Mouse (Mus musculus): ENCODE data around the gene Elmo2. TPM values are rescaled to one million over a fixed set of nuclear protein-coding genes. Genes with fewer than 3 reads are reported as not detected.

Elmo2 gene
- polyA plus RNA-seq, 1 experiment from 2014 or later = 109 TPM

GRCm38 (mm10) chr2:165320531-165321150 is 5.6 kb downstream of the Elmo2 start:
- peaks cover 66% of the 10 kb centered on the region for H3K4me1 ChIP-seq (ENCODE audit: control insufficient read depth, insufficient read depth, low read length)
- no peak overlapping the region for H3K4me3 ChIP-seq (replicated peaks; ENCODE audit: low read depth, low read length)
- no peak overlapping the region for H3K9ac ChIP-seq (replicated peaks; ENCODE audit: low read length)
- no peaks in the 10 kb centered on the region for H3K9me3 ChIP-seq (ENCODE audit: control insufficient read depth, low read length)
- WGBS = 70% methylated on average over 12 of the region's 12 CpGs
- H3K27ac ChIP-seq (replicated peaks; ENCODE audit: low read depth, low read length) = no peak overlapping the region
- H3K36me3 ChIP-seq (ENCODE audit: control insufficient read depth, insufficient read depth, low read length) = no peaks in the 10 kb centered on the region; the same call in 1 of the 2 replicates
- H3K4me2 ChIP-seq (ENCODE audit: low read length) = no peak overlapping the region
- ATAC-seq (ENCODE audit: low FRiP score, low TSS enrichment) (no peak), DNase-seq (no peak)
- H3K27me3 ChIP-seq (ENCODE audit: control insufficient read depth, insufficient read depth, low read length) = no peaks in the 10 kb centered on the region

- Histone ChIP-seq H3K4me1 (ENCODE audit: control insufficient read depth, insufficient read depth, low read length) (peaks cover 56% of the 10 kb centered on the region), H3K36me3 (ENCODE audit: control insufficient read depth, insufficient read depth, low read length) (peaks cover 10% of the 10 kb centered on the region), H3K27me3 (ENCODE audit: control insufficient read depth, insufficient read depth, low read length) (no peaks in the 10 kb centered on the region), H3K27ac (replicated peaks; ENCODE audit: low read depth, low read length) (no peak overlapping the region), H3K9me3 (ENCODE audit: control insufficient read depth, low read length) (no peaks in the 10 kb centered on the region), H3K9ac (replicated peaks; ENCODE audit: low read length) (no peak overlapping the region), H3K4me3 (replicated peaks; ENCODE audit: low read depth, low read length) (no peak overlapping the region), H3K4me2 (ENCODE audit: low read length) (no peak overlapping the region)
- WGBS = 87% methylated on average over 4 of the region's 4 CpGs
- ATAC-seq (ENCODE audit: low FRiP score, low TSS enrichment) (no peak), DNase-seq (no peak)
Observed at GRCm38 (mm10) chr2:165319503-165319902, 6.8 kb downstream of the Elmo2 start.

DNA sequence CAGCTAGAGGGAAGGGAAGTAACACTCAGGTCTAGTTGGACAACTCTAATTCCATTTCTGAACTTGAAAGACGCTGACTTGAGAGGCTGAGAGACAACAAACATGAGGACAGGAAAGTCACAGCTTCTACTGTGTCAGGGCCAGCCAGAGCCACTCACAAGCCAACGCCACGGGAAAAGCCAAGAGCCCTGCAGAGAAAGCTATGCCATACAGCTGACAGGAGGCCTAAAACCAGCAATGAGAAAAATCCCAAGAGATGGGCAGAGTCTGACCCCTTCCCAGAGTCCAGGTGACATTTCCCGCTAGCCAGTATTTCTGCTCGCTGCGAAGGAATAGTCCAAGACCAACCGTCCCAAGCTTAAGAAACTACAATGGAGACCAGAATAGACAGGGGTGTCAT is 7.3 kb downstream of the Elmo2 start:
- Histone ChIP-seq H3K9me3 (ENCODE audit: control insufficient read depth, low read length) (no peaks in the 10 kb centered on the region), H3K36me3 (ENCODE audit: control insufficient read depth, insufficient read depth, low read length) (peaks cover 14% of the 10 kb centered on the region), H3K27me3 (ENCODE audit: control insufficient read depth, insufficient read depth, low read length) (no peaks in the 10 kb centered on the region), H3K4me2 (ENCODE audit: low read length) (no peak overlapping the region), H3K9ac (replicated peaks; ENCODE audit: low read length) (no peak overlapping the region), H3K27ac (replicated peaks; ENCODE audit: low read depth, low read length) (no peak overlapping the region), H3K4me1 (ENCODE audit: control insufficient read depth, insufficient read depth, low read length) (peaks cover 50% of the 10 kb centered on the region), H3K4me3 (replicated peaks; ENCODE audit: low read depth, low read length) (no peak overlapping the region)
- 86% methylated on average over 7 of the region's 7 CpGs for WGBS
- DNase-seq (no peak), ATAC-seq (ENCODE audit: low FRiP score, low TSS enrichment) (no peak)

GRCm38 (mm10) chr2:165317621-165318263 is 8.5 kb downstream of the Elmo2 start:
- Histone ChIP-seq H3K4me1 (ENCODE audit: control insufficient read depth, insufficient read depth, low read length) (peaks cover 44% of the 10 kb centered on the region), H3K27me3 (ENCODE audit: control insufficient read depth, insufficient read depth, low read length) (no peaks in the 10 kb centered on the region), H3K27ac (replicated peaks; ENCODE audit: low read depth, low read length) (peak overlapping the region; percentile 96), H3K4me3 (replicated peaks; ENCODE audit: low read depth, low read length) (no peak overlapping the region), H3K9ac (replicated peaks; ENCODE audit: low read length) (peak overlapping the region; percentile 45), H3K4me2 (ENCODE audit: low read length) (peak overlapping the region; percentile 41), H3K9me3 (ENCODE audit: control insufficient read depth, low read length) (no peaks in the 10 kb centered on the region), H3K36me3 (ENCODE audit: control insufficient read depth, insufficient read depth, low read length) (peaks cover 19% of the 10 kb centered on the region)
- ATAC-seq (ENCODE audit: low FRiP score, low TSS enrichment) (no peak), DNase-seq (no peak)
- 36% methylated on average over 16 of the region's 16 CpGs for WGBS

GRCm38 (mm10) chr2:165316837-165317473 is 9.3 kb downstream of the Elmo2 start:
- H3K27ac ChIP-seq (replicated peaks; ENCODE audit: low read depth, low read length) = peak overlapping the region; percentile 96
- peak; percentile 88 for ATAC-seq (ENCODE audit: low FRiP score, low TSS enrichment)
- 1% methylated on average over 9 of the region's 9 CpGs for WGBS
- peak overlapping the region; percentile 41 for H3K4me2 ChIP-seq (ENCODE audit: low read length)
- peaks cover 43% of the 10 kb centered on the region for H3K4me1 ChIP-seq (ENCODE audit: control insufficient read depth, insufficient read depth, low read length)
- no peaks in the 10 kb centered on the region for H3K27me3 ChIP-seq (ENCODE audit: control insufficient read depth, insufficient read depth, low read length)
- H3K9ac ChIP-seq (replicated peaks; ENCODE audit: low read length) = peak overlapping the region; percentile 45
- no peak overlapping the region for H3K4me3 ChIP-seq (replicated peaks; ENCODE audit: low read depth, low read length)
- H3K36me3 ChIP-seq (ENCODE audit: control insufficient read depth, insufficient read depth, low read length) = peaks cover 26% of the 10 kb centered on the region
- no peaks in the 10 kb centered on the region for H3K9me3 ChIP-seq (ENCODE audit: control insufficient read depth, low read length)
- peak; percentile 92 for DNase-seq

DNA sequence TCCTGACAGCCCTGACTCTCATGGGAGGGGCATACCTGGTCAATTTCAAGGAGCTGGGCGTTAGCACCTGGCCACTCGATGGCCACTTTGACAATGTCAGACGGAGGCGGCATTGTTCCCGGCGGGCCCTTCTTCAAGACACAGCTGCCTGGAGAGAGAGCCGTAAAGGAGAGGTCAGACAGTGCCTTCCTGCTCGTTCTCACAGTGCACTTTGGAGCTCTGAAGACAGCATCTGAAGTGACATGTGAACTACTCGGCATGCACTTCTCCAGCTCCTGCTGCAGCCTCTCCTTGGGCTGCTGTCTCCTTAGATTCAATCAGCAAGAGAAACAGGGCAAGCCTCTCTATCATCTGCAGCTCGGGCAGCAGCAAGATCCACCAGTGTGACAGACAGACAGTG is 10.1 kb downstream of the Elmo2 start:
- H3K9me3 ChIP-seq (ENCODE audit: control insufficient read depth, low read length) = no peaks in the 10 kb centered on the region
- peak overlapping the region; percentile 41 for H3K4me2 ChIP-seq (ENCODE audit: low read length)
- H3K27me3 ChIP-seq (ENCODE audit: control insufficient read depth, insufficient read depth, low read length) = no peaks in the 10 kb centered on the region
- ATAC-seq (ENCODE audit: low FRiP score, low TSS enrichment) = no peak
- 26% methylated on average over 10 of the region's 10 CpGs for WGBS
- peaks cover 32% of the 10 kb centered on the region for H3K36me3 ChIP-seq (ENCODE audit: control insufficient read depth, insufficient read depth, low read length)
- peak overlapping the region; percentile 96 for H3K27ac ChIP-seq (replicated peaks; ENCODE audit: low read depth, low read length)
- DNase-seq = peak; percentile 46
- no peak overlapping the region for H3K4me3 ChIP-seq (replicated peaks; ENCODE audit: low read depth, low read length)
- peaks cover 42% of the 10 kb centered on the region for H3K4me1 ChIP-seq (ENCODE audit: control insufficient read depth, insufficient read depth, low read length)
- peak overlapping the region; percentile 43 for H3K9ac ChIP-seq (replicated peaks; ENCODE audit: low read length)

DNA sequence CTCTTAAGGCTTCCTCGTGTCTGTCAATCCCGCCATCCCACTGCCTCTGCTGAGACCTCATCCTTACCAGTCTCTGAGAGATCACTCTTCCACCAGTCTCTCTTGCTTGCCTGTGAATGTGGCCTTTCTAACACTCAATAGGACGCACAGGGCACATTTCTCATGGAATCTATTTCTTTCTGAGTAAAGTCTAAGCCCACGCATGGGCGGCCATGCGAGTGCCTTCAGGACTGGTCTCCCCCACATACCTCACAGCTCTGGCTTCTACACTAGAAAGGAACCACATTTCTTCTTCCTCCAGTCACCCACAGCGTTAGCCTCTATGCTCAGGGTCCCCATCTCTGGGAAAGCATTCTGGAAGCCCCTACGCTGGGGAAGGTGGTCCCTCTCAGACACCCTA is 12.1 kb downstream of the Elmo2 start:
- 67% methylated on average over 8 of the region's 8 CpGs for WGBS
- Histone ChIP-seq H3K4me2 (ENCODE audit: low read length) (no peak overlapping the region), H3K9ac (replicated peaks; ENCODE audit: low read length) (no peak overlapping the region), H3K27ac (replicated peaks; ENCODE audit: low read depth, low read length) (no peak overlapping the region), H3K9me3 (ENCODE audit: control insufficient read depth, low read length) (no peaks in the 10 kb centered on the region), H3K4me1 (ENCODE audit: control insufficient read depth, insufficient read depth, low read length) (peaks cover 56% of the 10 kb centered on the region), H3K4me3 (replicated peaks; ENCODE audit: low read depth, low read length) (no peak overlapping the region), H3K27me3 (ENCODE audit: control insufficient read depth, insufficient read depth, low read length) (no peaks in the 10 kb centered on the region), H3K36me3 (ENCODE audit: control insufficient read depth, insufficient read depth, low read length) (peaks cover 36% of the 10 kb centered on the region)
- DNase-seq (no peak), ATAC-seq (ENCODE audit: low FRiP score, low TSS enrichment) (no peak)

DNA sequence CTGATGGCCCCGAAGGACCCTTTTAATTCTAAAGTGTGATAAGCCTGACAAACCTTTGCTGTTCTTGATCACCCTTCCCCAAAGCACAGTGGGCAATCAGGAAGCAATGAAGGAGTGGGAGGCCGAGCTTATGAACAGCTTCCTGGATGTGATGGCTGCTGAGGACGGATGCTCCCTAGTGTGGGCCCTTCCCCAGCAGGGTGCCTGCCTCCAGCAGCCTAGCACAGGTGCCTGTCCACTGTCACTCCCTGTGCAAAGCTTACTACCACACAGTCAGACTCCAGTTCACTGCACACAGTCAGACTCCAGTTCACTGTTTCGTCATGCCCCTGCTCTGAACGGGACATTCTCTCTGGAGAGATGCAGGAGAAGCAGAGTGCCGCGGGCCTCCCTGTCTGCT is 13.9 kb downstream of the Elmo2 start:
- ATAC-seq (ENCODE audit: low FRiP score, low TSS enrichment) (no peak), DNase-seq (no peak)
- Histone ChIP-seq H3K4me1 (ENCODE audit: control insufficient read depth, insufficient read depth, low read length) (peaks cover 43% of the 10 kb centered on the region), H3K27ac (replicated peaks; ENCODE audit: low read depth, low read length) (0 out of 2 replicates have a peak overlapping the region, but pooled peaks have one; percentile 22), H3K27me3 (ENCODE audit: control insufficient read depth, insufficient read depth, low read length) (no peaks in the 10 kb centered on the region), H3K9ac (replicated peaks; ENCODE audit: low read length) (no peak overlapping the region), H3K4me3 (replicated peaks; ENCODE audit: low read depth, low read length) (no peak overlapping the region), H3K9me3 (ENCODE audit: control insufficient read depth, low read length) (no peaks in the 10 kb centered on the region), H3K36me3 (ENCODE audit: control insufficient read depth, insufficient read depth, low read length) (peaks cover 45% of the 10 kb centered on the region), H3K4me2 (ENCODE audit: low read length) (no peak overlapping the region)
- 65% methylated on average over 7 of the region's 7 CpGs for WGBS
